Mouse (Mus musculus) thymus, postnatal 25 days (tissue): Measurements from ENCODE around the gene Gm28870.
"Not testable (repeated sequence)": the region's sequence is repeated elsewhere in the genome, so short reads cannot be mapped to it uniquely, and the experiment has no call there.

ENCODE experiments used
- DNase-seq: peaks from one replicate; pipeline ENCODE4 v3.0.0; 2022

Gm28870 gene

DNA sequence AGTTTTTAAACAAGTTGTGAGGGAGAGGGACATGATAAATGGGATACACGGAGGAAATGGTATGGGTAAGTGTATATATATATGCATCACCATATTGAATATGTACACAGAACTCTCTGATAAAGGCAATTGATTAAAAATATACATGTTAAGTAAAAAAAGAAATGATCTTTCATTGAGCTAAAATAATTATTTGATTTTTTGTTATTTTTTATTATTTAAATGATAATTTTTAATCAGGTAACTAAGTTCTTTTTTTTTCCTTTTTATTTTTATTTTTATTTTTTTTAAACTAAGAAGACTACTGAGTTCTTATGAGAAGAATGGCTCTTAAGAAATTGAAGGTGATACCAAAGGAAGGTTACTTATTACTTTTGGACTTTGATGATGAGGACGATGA is at the start of gene Gm28870:
Gm28870 (plus strand) TSS at position 301 of the 400 bp plus-strand sequence.
- not testable (repeated sequence) for DNase-seq
